Mouse (Mus musculus) right cerebral cortex, adult 18-20 months (tissue): ENCODE measurements around the gene Olfr978.
"Not testable (repeated sequence)": the region's sequence is repeated elsewhere in the genome, so short reads cannot be mapped to it uniquely, and the experiment has no call there.

ENCODE experiments used
- DNase-seq: peaks from one replicate; pipeline ENCODE4 v3.0.0; 2022; ENCODE audit warnings: mixed read lengths

Olfr978 gene

DNA sequence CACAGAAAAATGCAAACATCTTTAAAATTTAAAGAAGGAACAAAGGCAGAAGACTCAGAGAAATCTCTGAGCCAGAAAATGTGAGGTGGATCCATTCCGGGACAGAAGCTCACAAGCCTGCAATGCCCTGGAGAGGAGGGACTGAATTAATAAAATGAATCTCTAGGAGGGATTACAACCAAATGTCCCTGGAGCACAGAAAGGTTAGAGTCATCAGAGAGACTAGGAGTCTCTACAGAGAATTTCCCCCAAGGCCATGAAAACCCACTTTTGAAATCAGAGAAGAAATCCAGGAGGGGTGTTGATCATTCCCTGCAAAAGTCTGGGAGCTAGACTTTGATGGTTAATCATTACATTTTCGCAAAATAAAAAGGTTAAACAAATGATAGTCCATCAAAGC lies at the start of gene Olfr978:
Gene Olfr978, plus strand, starts transcription at position 301 of the 400 bp plus-strand sequence.
- no peak for DNase-seq

DNA sequence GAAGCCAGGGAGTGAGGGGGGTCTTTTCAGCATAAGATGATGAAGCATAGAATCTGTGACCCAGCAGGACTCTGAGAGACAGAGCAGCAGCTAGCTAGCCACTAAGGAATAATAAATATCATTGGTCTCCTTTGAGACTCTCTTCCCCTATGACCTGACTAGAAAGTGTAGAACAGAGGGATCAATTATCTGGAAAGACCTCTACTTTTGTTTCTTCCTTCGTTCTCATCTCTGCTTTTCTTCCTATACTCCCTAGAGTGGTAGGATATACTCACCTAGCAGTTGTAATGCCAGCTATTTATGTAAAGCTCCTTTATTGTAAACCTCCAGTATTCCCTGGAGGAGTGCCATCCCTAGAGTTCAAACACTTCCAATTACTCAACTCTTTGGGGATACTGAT lies 40.0 kb upstream of the Olfr978 start, which contains the start of gene Olfr975:
Gene Olfr975, minus strand, starts transcription at position 101 of the 400 bp plus-strand sequence.
- DNase-seq = no peak

DNA sequence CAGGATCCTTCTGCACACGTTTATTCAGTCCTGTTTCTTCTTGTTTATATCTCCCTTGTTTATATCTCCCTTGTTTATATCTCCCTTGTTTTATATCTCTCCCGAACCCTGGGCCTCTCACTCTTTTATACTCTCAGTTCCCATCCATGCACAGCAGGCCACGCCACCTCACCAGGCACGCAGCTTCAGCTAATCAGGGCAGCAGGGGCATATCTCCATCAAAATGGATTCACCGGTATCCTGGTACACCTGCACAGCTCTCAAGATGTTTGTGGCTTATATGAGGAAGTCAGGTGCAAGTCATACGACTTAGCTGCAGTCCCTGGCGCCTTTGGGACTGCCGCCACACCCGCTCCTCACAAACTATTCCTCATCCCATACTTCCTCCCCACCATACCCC lies 30.9 kb upstream of the Olfr978 start, which contains the start of gene Olfr976:
Gene Olfr976, minus strand, starts transcription at position 101 of the 400 bp plus-strand sequence.
- not testable (repeated sequence) for DNase-seq

DNA sequence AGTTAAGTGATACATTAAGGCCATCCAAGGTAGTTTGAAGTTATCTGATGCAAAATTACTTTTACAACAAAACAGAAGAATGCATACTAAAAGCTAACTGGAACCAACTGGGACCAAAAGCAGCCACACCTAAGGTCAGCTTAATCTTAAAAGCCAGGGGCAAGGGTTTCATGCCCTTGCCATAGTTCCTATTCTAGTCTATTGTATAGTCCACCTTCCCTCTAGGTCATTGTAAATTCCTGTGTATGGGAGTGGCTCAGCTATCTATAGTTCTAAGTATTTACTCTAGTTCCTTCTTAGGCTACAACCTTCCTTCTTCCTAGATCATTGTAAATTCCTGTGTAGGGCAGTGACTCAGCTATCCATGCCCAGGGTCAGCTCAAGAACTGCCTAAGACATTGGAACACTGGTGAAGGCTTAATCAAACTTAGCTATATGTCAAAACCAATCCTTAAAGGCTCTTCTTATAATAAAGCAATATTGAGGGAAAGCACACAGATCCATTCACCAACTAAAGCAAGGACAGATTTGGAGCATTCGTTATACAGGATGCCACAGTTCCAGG lies 15.2 kb upstream of the Olfr978 start:
- not testable (repeated sequence) for DNase-seq

DNA sequence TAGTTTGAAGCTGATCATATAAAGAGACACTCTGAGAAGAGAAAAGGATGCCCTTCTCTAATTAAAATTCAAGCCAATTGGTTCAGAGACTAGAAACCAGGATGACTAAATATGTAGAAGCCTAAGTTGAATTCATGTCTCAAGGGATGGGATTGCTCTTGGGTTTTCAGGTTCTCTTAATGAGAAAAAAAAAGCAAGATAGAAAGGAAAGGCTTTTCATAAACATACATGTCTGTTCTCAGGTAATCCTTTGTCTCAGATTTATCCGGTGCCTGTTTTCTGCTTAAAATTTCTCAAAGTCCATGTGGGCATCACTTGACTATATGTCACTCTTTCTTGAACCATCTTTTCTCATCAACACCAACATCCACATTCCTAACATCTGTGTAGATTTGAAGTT lies 11.5 kb downstream of the Olfr978 start, which contains the start of gene Olfr979:
Gene Olfr979, minus strand, starts transcription at position 101 of the 400 bp plus-strand sequence.
- DNase-seq = no peak

DNA sequence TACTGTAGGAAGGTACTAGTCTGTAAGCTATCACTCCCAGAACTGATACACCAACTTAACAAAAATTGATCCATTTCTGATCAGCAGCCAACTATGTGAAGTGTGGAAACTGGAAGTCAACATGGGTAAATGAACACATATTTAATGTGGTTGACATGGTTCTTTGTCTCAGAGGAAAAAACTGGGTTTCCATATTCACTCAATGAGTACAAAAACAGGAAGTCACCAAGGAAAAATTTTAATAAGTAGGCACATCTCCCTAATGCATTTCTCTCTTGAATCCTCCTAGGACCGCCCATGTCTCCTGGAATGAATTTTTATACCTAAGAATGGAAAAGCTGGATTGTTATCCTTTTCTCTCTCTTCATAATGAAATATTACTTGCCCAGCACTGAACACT lies 17.6 kb downstream of the Olfr978 start, which contains the start of gene Olfr980:
Gene Olfr980, minus strand, starts transcription at position 101 of the 400 bp plus-strand sequence.
- no peak for DNase-seq

DNA sequence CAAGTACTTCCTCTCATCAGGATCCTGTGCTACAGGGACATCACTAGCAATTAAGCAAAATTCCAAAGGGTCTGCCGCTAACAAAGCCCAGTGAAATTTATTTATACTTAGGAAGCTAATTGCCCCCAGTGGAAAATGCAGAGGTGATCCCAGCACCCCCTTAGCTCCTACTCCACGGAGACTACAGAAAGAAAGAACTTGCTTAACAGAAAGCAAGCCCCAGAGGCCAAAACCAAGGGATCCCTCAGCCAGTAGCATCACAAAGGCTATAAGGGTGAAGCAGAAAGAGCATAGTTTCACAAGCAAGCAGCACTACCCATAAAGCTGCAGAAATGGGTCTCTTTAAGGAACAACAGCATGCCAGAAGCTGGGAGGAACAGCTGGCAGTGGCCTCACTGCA lies 29.3 kb downstream of the Olfr978 start, which contains the start of gene Olfr981:
Gene Olfr981, plus strand, starts transcription at position 301 of the 400 bp plus-strand sequence.
- DNase-seq = no peak
